Mouse (Mus musculus) ES-E14 (cell line): Measurements from ENCODE around the gene Dgkd. TPM values are rescaled to one million over a fixed set of nuclear protein-coding genes. Genes with fewer than 3 reads are reported as not detected.

ENCODE experiments used
- DNase-seq: peaks from one replicate; pipeline ENCODE4 v3.0.0-alpha.2; 2013; ENCODE audit warnings: low read depth, low spot score
- H3K27ac ChIP-seq: 2 replicates; pipeline ENCODE4 v1.5.1; 2012; ENCODE audit warnings: low read depth, mild to moderate bottlenecking, low read length, moderate library complexity, mixed read lengths; ENCODE audit not compliant: poor library complexity, insufficient read depth, severe bottlenecking
- H3K36me3 ChIP-seq: 2 replicates; pipeline ENCODE4 v1.6.1; 2012; ENCODE audit warnings: mild to moderate bottlenecking, low read length, moderate library complexity, mixed read lengths; ENCODE audit not compliant: control insufficient read depth, poor library complexity, insufficient read depth, severe bottlenecking
- H3K4me1 ChIP-seq, 2 experiments: fragments of 150-350 bp in 1 of 2; sonication (generic) in 1 of 2; 2 replicates each; pipeline ENCODE4 v1.6.1; 2012; ENCODE audit warnings: low read length in 2 of 2, mild to moderate bottlenecking in 1 of 2, mixed read lengths in 1 of 2; ENCODE audit not compliant: control insufficient read depth in 2 of 2, insufficient read depth in 2 of 2, poor library complexity in 1 of 2
- H3K4me3 ChIP-seq, 2 experiments: fragments of 150-350 bp in 1 of 2; sonication (generic) in 1 of 2; 2 replicates each; pipeline ENCODE4 v1.5.1; 2012; ENCODE audit warnings: low read length in 2 of 2, low read depth in 1 of 2, mild to moderate bottlenecking in 1 of 2, mixed read lengths in 1 of 2; ENCODE audit not compliant: insufficient read depth in 1 of 2, poor library complexity in 1 of 2, severe bottlenecking in 1 of 2
- H3K9ac ChIP-seq: 2 replicates; pipeline ENCODE4 v1.6.1; 2012; ENCODE audit warnings: low read depth, mild to moderate bottlenecking, low read length, mixed read lengths; ENCODE audit not compliant: poor library complexity, insufficient read depth, severe bottlenecking
- H3K9me3 ChIP-seq: fragments of 150-350 bp; sonication (generic); 2 replicates; pipeline ENCODE4 v1.6.1; 2012; ENCODE audit warnings: low read depth, mild to moderate bottlenecking, low read length; ENCODE audit not compliant: control insufficient read depth, insufficient read depth
- CHD2 ChIP-seq: IDR thresholded peaks from 2 replicates; pipeline ENCODE4 v1.6.1; 2014; ENCODE audit warnings: mild to moderate bottlenecking, low read depth, low read length, inconsistent platforms
- HCFC1 ChIP-seq: IDR thresholded peaks from 2 replicates; pipeline ENCODE4 v1.6.1; 2012; ENCODE audit warnings: low read length, inconsistent platforms, borderline replicate concordance; ENCODE audit not compliant: insufficient read depth
- MAFK ChIP-seq: IDR thresholded peaks from 2 replicates; pipeline ENCODE4 v1.6.1; 2014; ENCODE audit warnings: mild to moderate bottlenecking, low read depth, low read length, inconsistent platforms; ENCODE audit not compliant: insufficient read depth
- ZC3H11A ChIP-seq: IDR thresholded peaks from 2 replicates; pipeline ENCODE4 v1.6.1; 2012; ENCODE audit warnings: low read depth, mild to moderate bottlenecking, inconsistent platforms, low read length, borderline replicate concordance
- ZNF384 ChIP-seq: IDR thresholded peaks from 2 replicates; pipeline ENCODE4 v1.6.1; 2012; ENCODE audit warnings: low read depth, low read length, inconsistent platforms
- in situ Hi-C, 2 experiments: fragments of 600-800 bp; cut with MboI; formaldehyde crosslinking; loops; one replicate each; pipeline ENCODE4 v1.15.1; 2025; ENCODE audit warnings: low sequenced_read_pairs in 2 of 2, inconsistent platforms in 1 of 2; ENCODE audit not compliant: unreplicated experiment in 2 of 2
- total RNA-seq: library from RNA; depleted of rRNA; stranded (reverse); fragments of 300-350 nt; gene quantifications from 2 replicates; pipeline ENCODE4 v1.2.3, GENCODE M21; 2012

The Dgkd gene
- total RNA-seq, 1 experiment = 37.4 TPM

GRCm38 (mm10) chr1:87829621-87830211 lies 23.4 kb upstream of the Dgkd start:
- DNase-seq = no peak
- no peaks in the 10 kb centered on the region; the same call in 1 of the 2 replicates for H3K36me3 ChIP-seq
- no peaks in the 10 kb centered on the region for H3K9me3 ChIP-seq
- H3K4me1 ChIP-seq = peaks cover 0 to 5% of the 10 kb centered on the region in 2 experiments; a peak in 1 of 4 replicates
- no peak overlapping the region for H3K9ac ChIP-seq
- no peak overlapping the region for H3K4me3 ChIP-seq
- in situ Hi-C loops = no loop called here
- H3K27ac ChIP-seq = no peak overlapping the region
- no peak for TF ChIP-seq MAFK
- no peak for TF ChIP-seq ZC3H11A
- TF ChIP-seq HCFC1 = no peak
- TF ChIP-seq ZNF384 = no peak
- TF ChIP-seq CHD2 = no peak

GRCm38 (mm10) chr1:87836453-87836852 lies 16.6 kb upstream of the Dgkd start:
- no peak overlapping the region for H3K27ac ChIP-seq
- H3K9ac ChIP-seq = no peak overlapping the region
- H3K4me3 ChIP-seq = no peak overlapping the region
- DNase-seq = no peak
- TF ChIP-seq ZNF384 = no peak
- TF ChIP-seq MAFK = no peak
- no peak for TF ChIP-seq CHD2
- TF ChIP-seq ZC3H11A = no peak
- TF ChIP-seq HCFC1 = no peak
- in situ Hi-C loops = no loop called here
- no peaks in the 10 kb centered on the region; a peak in 1 of 4 replicates for H3K4me1 ChIP-seq
- no peaks in the 10 kb centered on the region; the same call in 1 of the 2 replicates for H3K36me3 ChIP-seq
- no peaks in the 10 kb centered on the region for H3K9me3 ChIP-seq

- no peak overlapping the region for H3K27ac ChIP-seq
Measured at GRCm38 (mm10) chr1:87837018-87837417, 16.1 kb upstream of the Dgkd start.

GRCm38 (mm10) chr1:87840411-87841208 lies 12.5 kb upstream of the Dgkd start:
- DNase-seq = no peak
- TF ChIP-seq HCFC1 (no peak), ZNF384 (no peak), MAFK (no peak), ZC3H11A (no peak), CHD2 (no peak)
- Histone ChIP-seq H3K9me3 (no peaks in the 10 kb centered on the region), H3K4me1 (no peaks in the 10 kb centered on the region), H3K36me3 (no peaks in the 10 kb centered on the region), H3K27ac (no peak overlapping the region), H3K9ac (no peak overlapping the region), H3K4me3 (no peak overlapping the region)
- in situ Hi-C loops = no loop called here

More at GRCm38 (mm10) chr1:87837018-87837417, 16.1 kb upstream of the Dgkd start:
- Histone ChIP-seq H3K9ac (no peak overlapping the region), H3K9me3 (no peaks in the 10 kb centered on the region), H3K4me1 (no peaks in the 10 kb centered on the region; a peak in 1 of 4 replicates), H3K4me3 (no peak overlapping the region), H3K36me3 (no peaks in the 10 kb centered on the region; the same call in 1 of the 2 replicates)
- in situ Hi-C loops = no loop called here
- no peak for DNase-seq
- TF ChIP-seq ZC3H11A = no peak
- TF ChIP-seq HCFC1 = no peak
- no peak for TF ChIP-seq ZNF384
- no peak for TF ChIP-seq MAFK
- no peak for TF ChIP-seq CHD2
